Mouse (Mus musculus): ENCODE data around the gene 2300003K06Rik.
"Not testable (repeated sequence)": the region's sequence is repeated elsewhere in the genome, so short reads cannot be mapped to it uniquely, and the experiment has no call there.

2300003K06Rik gene

GRCm38 (mm10) chr11:99837966-99838365 is at the start of gene 2300003K06Rik:
Gene 2300003K06Rik (minus strand): TSS chr11:99838066.
- DNase-seq (ENCODE audit: low spot score): no peak

DNA sequence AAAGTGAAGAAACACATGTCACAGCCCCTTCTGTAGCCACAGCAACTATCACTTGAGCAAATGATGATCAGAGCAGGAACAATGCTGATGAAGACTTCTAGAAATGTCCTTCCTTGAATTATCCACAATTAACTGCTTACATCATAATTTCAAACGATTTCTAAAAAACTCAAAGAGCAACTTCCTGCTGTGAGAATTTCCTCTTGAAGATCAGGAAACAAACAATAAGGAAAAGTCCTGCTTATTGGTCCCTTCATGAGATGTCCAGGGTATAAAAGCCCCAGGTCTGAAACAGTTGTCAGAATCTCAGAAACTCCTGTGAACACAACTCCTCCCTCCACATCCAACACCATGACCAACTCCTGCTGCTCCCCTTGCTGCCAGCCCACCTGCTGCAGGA is 41.0 kb upstream of the 2300003K06Rik start, which contains the start of gene Gm11567:
Gene Gm11567, plus strand, starts transcription at position 301 of the 400 bp plus-strand sequence.
- DNase-seq (ENCODE audit: low spot score): not testable (repeated sequence)

DNA sequence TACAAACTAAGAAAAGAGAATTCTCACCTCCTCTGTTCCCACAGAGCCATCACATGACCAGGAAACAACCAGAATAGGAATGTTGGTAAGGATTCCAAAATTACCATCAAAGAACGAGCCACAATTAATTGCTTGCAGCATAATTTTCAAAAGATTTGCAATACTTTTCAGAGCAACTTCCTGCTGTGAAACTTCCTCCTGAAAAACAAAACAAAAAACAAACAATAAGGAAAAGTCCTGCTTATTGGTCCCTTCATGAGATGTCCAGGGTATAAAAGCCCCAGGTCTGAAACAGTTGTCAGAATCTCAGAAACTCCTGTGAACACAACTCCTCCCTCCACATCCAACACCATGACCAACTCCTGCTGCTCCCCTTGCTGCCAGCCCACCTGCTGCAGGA is 35.2 kb upstream of the 2300003K06Rik start, which contains the start of gene Krtap9-1:
Gene Krtap9-1, plus strand, starts transcription at position 301 of the 400 bp plus-strand sequence.
- not testable (repeated sequence) for DNase-seq (ENCODE audit: low spot score)

GRCm38 (mm10) chr11:99864176-99864575 is 26.3 kb upstream of the 2300003K06Rik start, which contains the start of gene Gm11559:
Gene Gm11559 (plus strand): TSS chr11:99864476.
- DNase-seq (ENCODE audit: low spot score): not testable (repeated sequence)

- DNase-seq (ENCODE audit: low spot score): no peak
Observed at GRCm38 (mm10) chr11:99858761-99859160, 20.9 kb upstream of the 2300003K06Rik start.

DNA sequence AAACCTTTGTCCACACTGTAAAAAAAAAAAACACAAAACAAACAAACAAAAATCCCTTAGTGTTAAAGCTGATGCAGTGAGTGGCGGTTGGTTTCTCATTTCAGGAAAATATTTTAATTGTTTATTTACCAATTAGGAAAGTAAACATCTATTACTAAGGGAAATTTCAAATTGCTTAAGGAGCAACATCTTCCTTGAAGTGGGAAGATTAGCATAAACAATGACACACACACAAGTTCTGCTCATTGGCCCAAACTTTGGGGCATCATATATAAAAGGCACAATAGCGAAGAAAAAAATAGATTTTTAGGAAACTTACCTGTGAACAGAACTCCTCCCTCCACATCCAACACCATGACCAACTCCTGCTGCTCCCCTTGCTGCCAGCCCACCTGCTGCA is 19.8 kb upstream of the 2300003K06Rik start, which contains the start of gene Gm11568:
Gene Gm11568, plus strand, starts transcription at position 301 of the 400 bp plus-strand sequence.
- DNase-seq (ENCODE audit: low spot score): no peak

- no peak for DNase-seq (ENCODE audit: low spot score)
Observed at GRCm38 (mm10) chr11:99854121-99854520, 16.3 kb upstream of the 2300003K06Rik start.

DNA sequence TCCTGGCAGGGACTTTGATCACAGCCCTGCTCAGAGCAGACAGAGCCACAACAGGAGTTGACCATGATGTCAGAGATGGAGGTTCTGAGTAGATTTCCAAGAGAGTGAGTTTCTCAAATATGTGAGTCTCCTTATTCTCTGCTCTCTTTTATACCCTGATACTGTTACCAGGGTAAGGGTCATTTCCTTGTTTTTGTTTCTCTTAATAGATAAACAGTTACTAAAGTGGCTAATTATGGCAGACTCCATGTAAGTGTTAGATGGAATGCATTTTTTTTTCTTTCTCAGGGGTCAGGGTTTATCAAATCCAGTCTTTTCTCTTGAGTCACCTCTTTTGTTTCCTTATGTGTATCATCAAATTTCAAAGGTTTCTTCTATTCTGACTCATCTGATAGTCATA is 13.6 kb upstream of the 2300003K06Rik start, which contains the start of gene Krtap4-16:
Gene Krtap4-16, minus strand, starts transcription at position 101 of the 400 bp plus-strand sequence.
- DNase-seq (ENCODE audit: low spot score): no peak

DNA sequence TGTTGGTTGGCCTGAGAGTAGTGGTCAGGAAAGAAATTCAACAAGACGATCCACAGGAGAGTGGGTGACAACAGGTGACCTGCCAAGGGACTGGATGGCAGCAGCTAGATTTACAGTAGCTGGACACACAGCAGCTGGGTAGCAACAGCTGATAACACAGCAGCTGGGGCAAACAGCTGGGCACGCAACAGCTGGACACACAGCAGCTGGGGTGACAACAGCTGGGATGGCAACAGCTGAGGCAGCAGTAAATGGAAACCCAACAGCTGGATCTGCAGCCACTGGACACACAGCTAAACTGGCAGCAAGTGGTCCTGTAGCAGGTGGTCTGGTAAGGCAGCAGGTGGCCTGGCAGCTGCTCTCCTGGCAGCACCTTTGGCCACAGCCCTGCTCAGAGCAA is 8.9 kb upstream of the 2300003K06Rik start:
- no peak for DNase-seq (ENCODE audit: low spot score)

DNA sequence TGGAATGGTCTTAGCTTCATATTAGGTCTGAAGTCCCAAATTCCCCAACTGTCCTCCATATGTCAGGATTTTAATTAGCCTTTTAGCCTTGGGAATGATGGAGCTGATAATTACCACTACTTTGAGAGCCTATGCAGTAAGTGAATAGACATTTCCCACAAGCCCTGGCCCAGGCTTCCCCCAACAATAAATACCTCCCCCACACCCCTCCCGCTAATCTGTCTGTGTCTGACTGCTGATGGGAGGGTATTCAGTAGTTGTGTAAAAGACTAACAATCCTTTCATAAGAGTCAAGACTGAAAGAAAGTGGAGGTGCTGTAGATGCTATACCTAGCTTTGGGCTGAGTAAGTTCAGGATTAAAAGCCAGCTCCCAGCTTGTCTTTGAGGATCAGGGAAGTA is 4.3 kb upstream of the 2300003K06Rik start:
- DNase-seq (ENCODE audit: low spot score): no peak

DNA sequence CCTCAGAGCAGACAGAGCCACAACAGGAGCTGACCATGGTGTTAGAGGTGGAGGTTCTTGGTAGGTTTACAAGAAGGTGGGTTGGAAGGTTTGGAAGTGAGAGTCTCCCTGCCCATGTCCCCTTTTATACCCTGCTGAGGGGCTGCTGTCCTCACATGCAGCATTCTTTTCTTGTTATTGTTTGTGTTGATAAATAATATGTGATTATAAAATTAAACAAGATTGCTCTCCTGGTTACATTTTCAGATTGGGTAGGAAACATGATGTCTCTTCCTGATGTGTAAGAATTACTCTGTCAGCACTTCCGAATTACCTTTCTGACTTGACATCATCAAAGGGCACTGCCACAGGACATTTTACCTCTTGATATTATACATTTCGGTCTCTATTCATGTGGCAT is 22.3 kb downstream of the 2300003K06Rik start, which contains the start of gene Gm11564:
Gene Gm11564, minus strand, starts transcription at position 101 of the 400 bp plus-strand sequence.
- DNase-seq (ENCODE audit: low spot score): not testable (repeated sequence)

DNA sequence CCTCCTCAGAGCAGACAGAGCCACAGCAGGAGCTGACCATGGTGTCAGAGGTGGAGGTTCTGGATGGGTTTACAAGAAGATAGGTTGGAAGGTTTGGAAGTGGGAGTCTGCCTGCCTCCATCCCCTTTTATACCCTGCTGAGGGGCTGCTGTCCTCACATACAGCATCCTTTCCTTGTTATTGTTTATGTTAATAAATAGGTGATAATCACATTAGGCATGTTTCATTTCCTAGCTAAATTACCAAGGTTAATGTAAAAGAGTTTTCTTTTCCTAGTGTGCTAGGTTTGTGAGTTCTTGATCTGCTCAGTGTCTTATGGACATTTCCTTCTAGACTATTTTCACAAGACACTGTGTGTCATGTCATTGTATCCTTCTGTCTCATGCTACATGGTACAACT is 28.1 kb downstream of the 2300003K06Rik start, which contains the start of gene Krtap4-13:
Gene Krtap4-13, minus strand, starts transcription at position 101 of the 400 bp plus-strand sequence.
- DNase-seq (ENCODE audit: low spot score): not testable (repeated sequence)

- DNase-seq (ENCODE audit: low spot score): not testable (repeated sequence)
Observed at GRCm38 (mm10) chr11:99804346-99804745, 33.5 kb downstream of the 2300003K06Rik start, which contains the start of gene Gm11554. Gene Gm11554 (minus strand): TSS chr11:99804446.

DNA sequence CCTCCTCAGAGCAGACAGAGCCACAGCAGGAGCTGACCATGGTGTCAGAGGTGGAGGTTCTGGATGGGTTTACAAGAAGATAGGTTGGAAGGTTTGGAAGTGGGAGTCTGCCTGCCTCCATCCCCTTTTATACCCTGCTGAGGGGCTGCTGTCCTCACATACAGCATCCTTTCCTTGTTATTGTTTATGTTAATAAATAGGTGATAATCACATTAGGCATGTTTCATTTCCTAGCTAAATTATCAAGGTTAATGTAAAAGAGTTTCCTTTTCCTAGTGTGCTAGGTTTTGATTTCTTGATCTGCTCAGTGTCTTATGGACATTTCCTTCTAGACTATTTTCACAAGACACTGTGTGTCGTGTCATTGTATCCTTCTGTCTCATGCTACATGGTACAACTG is 39.0 kb downstream of the 2300003K06Rik start, which contains the start of gene Gm11569:
Gene Gm11569, minus strand, starts transcription at position 101 of the 400 bp plus-strand sequence.
- DNase-seq (ENCODE audit: low spot score): not testable (repeated sequence)

GRCm38 (mm10) chr11:99793367-99793766 is 44.5 kb downstream of the 2300003K06Rik start, which contains the start of gene Gm11596:
Gene Gm11596 (minus strand): TSS chr11:99793467.
- no peak for DNase-seq (ENCODE audit: low spot score)
